Mouse (Mus musculus) gastrocnemius, postnatal 25 days (tissue): Measurements from ENCODE around the gene Pomc. TPM values are rescaled to one million over a fixed set of nuclear protein-coding genes. Genes with fewer than 3 reads are reported as not detected.
"Not testable (repeated sequence)": the region's sequence is repeated elsewhere in the genome, so short reads cannot be mapped to it uniquely, and the experiment has no call there.

Experiments used
- DNase-seq: peaks from one replicate; pipeline ENCODE4 v3.0.0; 2022
- total RNA-seq, 2 experiments: library from RNA; stranded (reverse); gene quantifications; 1 replicate in 1 of 2; 2 replicates in 1 of 2; pipeline ENCODE4 v1.2.3; 2021

The Pomc gene
- total RNA-seq, 2 experiments from 2014 or later: 0.46 TPM; not detected in 1

DNA sequence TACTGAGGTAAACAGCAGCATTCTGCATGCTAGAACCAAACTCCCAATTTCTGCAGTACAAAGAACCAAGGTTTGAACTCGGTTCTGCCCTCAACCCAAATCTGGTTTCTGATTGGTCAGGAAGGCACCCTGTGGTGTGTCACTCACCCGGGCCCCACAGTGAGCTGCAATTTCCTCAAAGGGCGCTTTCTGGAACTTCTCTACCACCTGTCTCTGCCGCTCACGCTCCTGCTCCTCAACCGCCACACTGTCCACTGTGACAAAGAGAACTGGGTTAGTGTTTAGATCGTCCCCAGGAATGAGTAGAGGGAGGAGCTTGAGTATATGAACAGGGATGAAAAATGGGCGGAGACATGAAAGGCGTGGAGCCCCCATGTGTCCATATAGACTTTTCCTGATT lies 13.6 kb downstream of the Pomc start:
- no peak for DNase-seq

- DNase-seq: not testable (repeated sequence)
Measured at GRCm38 (mm10) chr12:3973169-3973568, 18.4 kb downstream of the Pomc start.

DNA sequence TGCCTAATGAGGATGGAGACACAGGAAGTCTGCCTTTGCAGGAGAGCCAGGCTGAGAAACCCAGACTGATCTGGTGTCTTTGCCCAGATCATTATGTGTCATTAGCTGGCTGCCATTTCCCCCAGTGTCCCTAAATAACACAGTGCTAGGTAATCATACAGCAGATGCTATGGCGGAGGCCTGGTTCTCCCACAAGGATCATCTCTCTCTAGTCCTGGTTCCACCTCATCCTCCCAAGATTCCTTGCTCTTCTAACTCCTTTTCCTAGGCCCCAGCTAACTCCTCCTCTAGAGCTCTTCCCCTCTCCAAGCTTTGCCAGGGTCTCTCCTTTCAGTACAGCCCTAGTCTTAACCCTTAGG lies 26.2 kb downstream of the Pomc start:
- no peak for DNase-seq

- DNase-seq: peak; percentile 86
Measured at GRCm38 (mm10) chr12:3981350-3982131, 26.8 kb downstream of the Pomc start.

GRCm38 (mm10) chr12:3982257-3982656 lies 27.5 kb downstream of the Pomc start:
- DNase-seq: no peak

- DNase-seq: no peak
Measured at GRCm38 (mm10) chr12:3983736-3984135, 29.0 kb downstream of the Pomc start.

GRCm38 (mm10) chr12:3984446-3984845 lies 29.7 kb downstream of the Pomc start:
- DNase-seq: no peak

GRCm38 (mm10) chr12:3989943-3990342 lies 35.2 kb downstream of the Pomc start:
- DNase-seq: no peak

DNA sequence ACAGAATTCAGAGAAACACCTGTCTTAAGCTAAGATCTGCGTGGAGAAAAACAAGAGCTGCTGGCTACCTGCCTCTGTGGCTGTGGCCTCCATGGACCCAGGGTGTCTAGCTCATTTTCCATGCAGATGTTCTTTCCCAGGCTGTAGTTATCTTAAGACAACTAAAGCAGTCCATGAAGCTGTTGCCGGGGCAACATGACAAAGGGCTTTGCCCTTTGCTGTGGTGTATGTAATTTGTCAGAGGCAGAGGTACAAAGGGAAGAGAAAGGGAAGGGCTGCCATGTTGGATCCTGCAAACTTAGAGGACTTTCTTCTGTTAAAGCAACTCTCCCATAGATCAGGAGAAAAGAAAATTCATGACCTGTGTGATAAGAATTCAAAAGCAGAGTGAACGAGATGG lies 36.3 kb downstream of the Pomc start:
- no peak for DNase-seq

GRCm38 (mm10) chr12:3996749-3997148 lies 42.0 kb downstream of the Pomc start:
- no peak for DNase-seq

DNA sequence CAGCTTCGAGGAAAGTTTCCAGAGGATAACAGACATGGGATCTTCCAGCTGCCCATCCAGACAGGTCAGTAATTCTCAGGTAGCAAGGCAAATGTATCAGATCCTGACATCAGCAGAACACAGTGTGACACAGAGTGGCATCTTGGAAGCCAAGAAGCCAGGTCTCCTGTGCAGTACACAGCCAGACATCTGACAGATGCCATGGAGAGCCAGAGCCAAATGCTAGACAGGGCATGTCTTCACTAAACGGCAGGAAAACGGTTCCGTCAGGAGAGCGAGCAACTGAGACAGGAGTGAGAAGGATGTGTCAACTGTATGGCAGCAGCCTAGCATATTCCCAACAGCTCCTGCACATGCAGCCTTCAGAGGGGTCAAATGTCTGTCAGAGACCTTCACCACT lies 45.7 kb downstream of the Pomc start:
- DNase-seq: no peak

DNA sequence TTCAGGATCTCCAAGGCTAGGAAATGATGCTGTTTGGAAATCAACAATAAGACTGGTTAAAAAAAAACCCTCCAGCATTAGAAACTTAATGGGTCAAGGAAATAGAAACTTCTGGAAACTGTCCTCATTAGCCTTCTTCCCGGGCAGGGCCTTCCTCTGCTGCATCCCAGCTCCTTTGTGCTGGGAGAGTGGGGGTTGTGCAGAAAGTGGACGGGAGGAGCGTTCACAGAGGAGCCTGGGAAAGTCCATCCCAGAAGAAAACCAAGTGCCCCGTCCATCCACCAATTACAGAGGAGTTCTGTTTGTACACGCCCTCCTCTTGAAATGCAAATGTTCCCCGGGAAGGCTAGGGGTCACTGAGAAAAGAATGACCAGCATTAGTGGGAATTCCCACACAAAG lies 49.9 kb downstream of the Pomc start:
- DNase-seq: no peak

DNA sequence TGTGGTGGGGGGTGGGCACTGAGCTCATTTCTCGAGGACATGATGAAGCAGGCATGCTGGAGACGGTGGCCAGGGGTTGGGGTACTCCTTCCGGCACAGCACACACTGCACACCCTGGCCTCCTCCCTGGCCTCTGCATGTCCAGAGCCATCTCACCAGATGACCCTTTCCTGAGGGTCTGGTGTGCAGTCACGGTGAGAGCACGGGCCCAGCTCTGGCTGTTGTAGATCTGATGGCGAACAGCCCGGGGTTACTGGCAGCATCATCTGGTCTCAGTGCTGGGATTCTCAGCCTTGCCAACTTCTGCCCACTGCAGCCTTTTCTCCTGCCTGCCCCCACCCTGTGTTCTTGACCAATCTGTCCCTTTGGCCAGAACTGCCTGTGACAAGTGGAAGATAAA lies 51.3 kb downstream of the Pomc start:
- DNase-seq: no peak

GRCm38 (mm10) chr12:4007181-4007580 lies 52.4 kb downstream of the Pomc start:
- DNase-seq: peak; percentile 73

DNA sequence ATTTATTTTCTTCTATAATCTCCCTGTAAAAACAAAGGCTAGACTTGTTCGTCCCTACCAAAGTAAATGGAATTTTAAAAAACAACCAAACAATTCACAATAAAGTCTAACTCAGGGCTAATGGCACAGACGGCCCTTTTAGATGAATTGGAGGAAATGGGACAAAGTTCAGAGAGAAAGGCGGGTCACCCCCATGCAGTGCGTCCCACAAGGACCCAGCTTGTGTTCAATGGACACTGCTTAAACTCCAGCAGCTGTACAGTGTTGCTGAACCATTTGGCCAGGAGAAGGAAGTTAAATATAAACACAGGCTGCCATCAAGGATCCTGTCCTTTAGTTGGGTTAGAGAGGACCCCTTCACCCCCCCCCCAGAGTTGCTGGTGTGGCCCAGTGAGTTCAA lies 53.0 kb downstream of the Pomc start:
- no peak for DNase-seq

DNA sequence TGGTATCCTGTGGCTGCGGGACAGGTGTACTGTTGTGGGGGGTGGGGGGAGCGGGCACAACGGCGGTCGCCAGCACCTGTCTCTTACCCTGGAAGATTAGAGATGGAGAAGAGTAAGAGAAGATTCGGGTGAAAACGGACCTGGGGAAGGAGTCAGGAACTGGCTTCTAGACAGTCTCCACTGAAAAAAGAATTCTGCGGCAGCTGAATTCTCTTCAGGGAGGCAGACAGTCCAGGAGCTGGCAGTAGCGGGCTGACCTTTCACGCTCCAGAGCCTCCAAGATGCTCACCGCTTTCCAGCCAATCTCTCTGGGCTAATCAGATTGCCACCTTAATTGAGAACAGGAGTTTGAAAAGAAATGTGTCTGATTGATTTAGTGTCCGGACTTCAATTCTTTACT lies 54.0 kb downstream of the Pomc start:
- DNase-seq: no peak

Other genes starting within 250 kb of the Pomc start
- gene Dnmt3a, start 148.9 kb upstream of the Pomc start, total RNA-seq: 100 to 1,000 TPM; 107 to 110 TPM
- 1 to 10 TPM; 3.1 to 6.0 TPM for gene Efr3b, start 84.0 kb downstream of the Pomc start, total RNA-seq
- gene Dnajc27, start 127.6 kb downstream of the Pomc start, total RNA-seq: 10 to 100 TPM; 27.0 to 35.2 TPM
- 1 to 10 TPM; 1.8 to 2.4 TPM for gene Adcy3, start 178.2 kb downstream of the Pomc start, total RNA-seq